Mouse (Mus musculus) layer of hippocampus, adult 6 months (tissue): Measurements from ENCODE around the gene Slc17a3. TPM values are rescaled to one million over a fixed set of nuclear protein-coding genes. Genes with fewer than 3 reads are reported as not detected.

ENCODE experiments used
- long read RNA-seq, 2 experiments: library from polyadenylated mRNA; unstranded; transcript quantifications; one replicate each; pipeline ENCODE4 v2.0.0; 2019 to 2020
- polyA plus RNA-seq: library from polyadenylated mRNA; unstranded; fragments of <200 nt; fragmentation: Nextera tagmentation; gene quantifications from 2 replicates; pipeline ENCODE4 v1.2.3, GENCODE M21; 2021

Gene Slc17a3
- not detected in 2 replicates for polyA plus RNA-seq
- long read RNA-seq, experiment 1: 0 reads
- long read RNA-seq, experiment 2: 0 reads

GRCm38 (mm10) chr13:23839308-23839707 is at the start of gene Slc17a3:
Gene Slc17a3, plus strand, starts transcription at chr13:23839434.

GRCm38 (mm10) chr13:23806422-23807052 is 32.7 kb upstream of the Slc17a3 start, which contains the start of gene Slc17a2:
Gene Slc17a2, plus strand, starts transcription at chr13:23806993.

GRCm38 (mm10) chr13:23867405-23867804 is 28.2 kb downstream of the Slc17a3 start, which contains the start of gene Slc17a1:
Gene Slc17a1, plus strand, starts transcription at chr13:23867750.

Other genes with a start within 250 kb of the Slc17a3 start
- gene Hist1h2be, start 218.3 kb upstream of the Slc17a3 start, polyA plus RNA-seq: 4.3 and 6.3 TPM in 2 replicates
- gene Hist1h1e, start 216.9 kb upstream of the Slc17a3 start, polyA plus RNA-seq: 9.9 and 12.4 TPM in 2 replicates
- gene Hist1h2ac, start 155.5 kb upstream of the Slc17a3 start, polyA plus RNA-seq: 2.2 and 4.2 TPM in 2 replicates
- 125 and 195 TPM in 2 replicates for gene Hist1h2bc, start 155.2 kb upstream of the Slc17a3 start, polyA plus RNA-seq
- not detected in 2 replicates for gene Hist1h1t, start 143.6 kb upstream of the Slc17a3 start, polyA plus RNA-seq
- 3.0 and 6.5 TPM in 2 replicates for gene Hist1h4c, start 141.0 kb upstream of the Slc17a3 start, polyA plus RNA-seq
- gene Hfe, start 128.6 kb upstream of the Slc17a3 start, polyA plus RNA-seq: 6.8 and 7.3 TPM in 2 replicates
- 8.2 and 11.8 TPM in 2 replicates for gene Hist1h1c, start 100.6 kb upstream of the Slc17a3 start, polyA plus RNA-seq
- 0.43 and 0.45 TPM in 2 replicates for gene Hist1h3c, start 93.8 kb upstream of the Slc17a3 start, polyA plus RNA-seq
- 0.92 TPM in 1 of 2 replicates, not detected in the other for gene Hist1h2bb, start 92.7 kb upstream of the Slc17a3 start, polyA plus RNA-seq
- gene Hist1h2ab, start 88.3 kb upstream of the Slc17a3 start, polyA plus RNA-seq: 3.4 and 5.1 TPM in 2 replicates
- 0.31 TPM in 1 of 2 replicates, not detected in the other for gene Hist1h3b, start 87.2 kb upstream of the Slc17a3 start, polyA plus RNA-seq
- not detected in 2 replicates for gene Hist1h4b, start 82.4 kb upstream of the Slc17a3 start, polyA plus RNA-seq
- gene Hist1h4a, start 78.2 kb upstream of the Slc17a3 start, polyA plus RNA-seq: 0.34 TPM in 1 of 2 replicates, not detected in the other
- gene Hist1h3a, start 77.0 kb upstream of the Slc17a3 start, polyA plus RNA-seq: not detected in 2 replicates
- 0.20 TPM in 1 of 2 replicates, not detected in the other for gene Hist1h1a, start 75.8 kb upstream of the Slc17a3 start, polyA plus RNA-seq
- not detected in 2 replicates for gene Trim38, start 69.5 kb upstream of the Slc17a3 start, polyA plus RNA-seq
- gene Slc17a2, start 32.4 kb upstream of the Slc17a3 start, polyA plus RNA-seq: not detected in 2 replicates
- gene Slc17a1, start 28.3 kb downstream of the Slc17a3 start, polyA plus RNA-seq: not detected in 2 replicates
- not detected in 2 replicates for gene Slc17a4, start 75.6 kb downstream of the Slc17a3 start, polyA plus RNA-seq
- gene Hist1h2ba, start 94.7 kb downstream of the Slc17a3 start, polyA plus RNA-seq: not detected in 2 replicates
- gene Hist1h2aa, start 95.0 kb downstream of the Slc17a3 start, polyA plus RNA-seq: not detected in 2 replicates
- gene Scgn, start 151.8 kb downstream of the Slc17a3 start, polyA plus RNA-seq: 1.8 and 2.5 TPM in 2 replicates